Mouse (Mus musculus): ENCODE results near the gene Tubg2.

Gene Tubg2

DNA sequence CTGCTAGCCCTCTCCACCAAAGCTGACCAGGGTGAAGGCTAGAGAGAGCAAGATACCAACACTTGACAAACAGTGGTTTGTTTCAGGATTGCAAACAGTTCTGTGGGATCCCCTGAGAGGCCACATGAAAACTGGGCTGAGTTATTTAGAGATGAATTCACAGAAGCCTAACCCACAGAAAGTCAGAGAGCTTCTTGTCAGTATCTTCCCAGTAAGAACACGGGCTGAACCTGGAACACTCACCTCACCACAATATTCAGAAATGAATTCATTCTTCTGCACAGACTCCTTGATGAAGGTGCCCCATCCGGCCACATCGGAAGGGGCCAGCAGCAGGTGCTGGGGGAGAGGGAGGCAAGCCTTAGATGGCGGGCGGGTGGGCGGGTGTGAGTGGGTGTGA lies 38.9 kb downstream of the Tubg2 start:
- no peak for DNase-seq (ENCODE audit: low spot score)

DNA sequence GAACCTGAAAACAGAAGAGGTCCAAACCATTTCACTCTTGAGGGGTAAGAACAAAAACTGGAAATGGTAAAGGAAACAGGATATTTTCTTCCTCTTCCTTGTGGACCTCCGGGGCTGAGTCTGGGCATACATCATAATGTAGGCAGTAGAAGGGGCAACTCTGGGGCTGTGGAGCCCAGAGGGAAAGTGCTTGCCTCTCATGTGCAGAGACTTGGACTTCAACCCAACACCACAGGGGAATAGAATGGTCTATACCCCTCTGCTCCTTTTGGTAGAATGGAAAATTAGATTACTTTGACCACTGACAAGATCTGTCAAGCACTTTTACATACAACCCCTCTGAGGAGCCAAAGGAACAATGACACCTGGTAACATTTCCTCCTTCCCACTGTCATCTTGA lies 39.4 kb downstream of the Tubg2 start:
- no peak for DNase-seq (ENCODE audit: low spot score)

DNA sequence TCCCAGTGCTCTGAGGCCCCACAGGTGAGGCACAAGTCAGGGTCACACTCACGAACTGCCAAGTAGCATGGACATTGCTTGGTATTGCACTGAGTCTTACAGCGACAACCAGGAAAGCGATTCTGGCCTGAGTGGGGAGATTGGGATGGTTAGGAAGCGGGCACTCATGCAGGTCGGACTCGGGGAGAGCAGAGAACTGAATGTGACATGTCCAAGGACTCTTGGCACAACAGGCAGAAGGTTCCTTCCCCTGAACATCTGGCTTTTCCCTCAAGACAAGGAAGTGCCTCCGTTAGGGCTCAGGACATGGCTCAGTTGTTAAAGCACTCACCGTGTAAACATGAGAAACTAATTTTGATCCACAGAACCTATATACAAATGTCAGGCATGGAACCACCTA lies 39.9 kb downstream of the Tubg2 start:
- no peak for DNase-seq (ENCODE audit: low spot score)

GRCm38 (mm10) chr11:101196175-101196574 lies 40.5 kb downstream of the Tubg2 start:
- no peak for DNase-seq (ENCODE audit: low spot score)

DNA sequence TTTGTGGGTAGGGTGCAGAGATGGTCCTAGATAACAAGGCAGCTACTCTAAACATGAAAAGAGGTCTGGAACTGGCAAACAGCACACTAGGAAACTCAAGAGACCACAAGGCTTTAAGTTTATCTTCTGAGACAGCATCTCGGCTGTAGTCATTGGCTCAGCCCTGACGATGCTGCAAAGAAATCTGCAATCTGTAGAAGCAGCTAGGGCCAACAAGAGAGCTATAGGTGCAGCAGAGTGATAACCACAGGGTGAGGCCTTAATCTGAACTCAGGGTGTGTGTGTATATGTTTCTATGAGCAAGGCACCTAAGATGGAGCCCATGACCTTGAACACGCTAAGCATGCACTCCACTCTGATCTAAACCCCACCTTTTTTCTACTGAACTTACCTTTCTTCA lies 43.8 kb downstream of the Tubg2 start:
- no peak for DNase-seq (ENCODE audit: low spot score)

DNA sequence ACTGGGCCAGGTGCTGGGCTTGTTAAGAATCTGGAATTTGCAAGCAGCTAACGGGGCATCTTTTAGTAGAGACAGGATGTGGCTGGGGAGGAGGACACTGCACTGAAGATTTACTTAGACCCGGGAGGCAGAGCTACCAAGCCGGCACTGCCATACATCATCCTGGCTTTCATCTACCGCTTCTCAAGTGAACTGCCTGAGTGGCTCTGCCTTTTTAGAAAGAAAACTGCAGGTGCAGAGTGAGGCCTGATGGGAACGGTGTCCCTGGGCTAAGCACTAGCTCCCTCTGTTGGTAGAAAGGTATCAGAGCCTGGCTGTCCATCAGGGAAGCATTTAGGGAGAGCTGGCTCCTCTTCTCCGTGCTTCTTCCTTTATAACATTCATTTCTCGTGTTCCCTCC lies 45.3 kb downstream of the Tubg2 start:
- DNase-seq (ENCODE audit: low spot score) = no peak

All from layer of hippocampus, adult 9-10 months (tissue).